Mouse (Mus musculus) erythroblast, adult 5-6 weeks (primary cell): ENCODE results near the gene Atp1a1. TPM values are rescaled to one million over a fixed set of nuclear protein-coding genes. Genes with fewer than 3 reads are reported as not detected.

Experiments
- ATAC-seq: replicated peaks from 2 replicates; pipeline ENCODE4 v1.8.0; 2016; ENCODE audit warnings: moderate number of reproducible peaks, mild to moderate bottlenecking, moderate TSS enrichment, inconsistent platforms; ENCODE audit not compliant: poor library complexity, low FRiP score, severe bottlenecking
- total RNA-seq, 2 experiments: library from RNA; stranded (forward) in 1 of 2; stranded (reverse) in 1 of 2; fragments of 150-400 nt in 1 of 2; fragments of 200-764, 138-1000 nt in 1 of 2; gene quantifications; 2 replicates each; pipeline versions ENCODE4 v1.2.3 to v1.2.4; 2015 to 2017; ENCODE audit warnings: low replicate concordance in 2 of 2

The Atp1a1 gene
- total RNA-seq, 2 experiments from 2014 or later, result 24.4 to 36.5 TPM

GRCm38 (mm10) chr3:101615856-101616255 is 11.4 kb upstream of the Atp1a1 start:
- ATAC-seq, result no peak

DNA sequence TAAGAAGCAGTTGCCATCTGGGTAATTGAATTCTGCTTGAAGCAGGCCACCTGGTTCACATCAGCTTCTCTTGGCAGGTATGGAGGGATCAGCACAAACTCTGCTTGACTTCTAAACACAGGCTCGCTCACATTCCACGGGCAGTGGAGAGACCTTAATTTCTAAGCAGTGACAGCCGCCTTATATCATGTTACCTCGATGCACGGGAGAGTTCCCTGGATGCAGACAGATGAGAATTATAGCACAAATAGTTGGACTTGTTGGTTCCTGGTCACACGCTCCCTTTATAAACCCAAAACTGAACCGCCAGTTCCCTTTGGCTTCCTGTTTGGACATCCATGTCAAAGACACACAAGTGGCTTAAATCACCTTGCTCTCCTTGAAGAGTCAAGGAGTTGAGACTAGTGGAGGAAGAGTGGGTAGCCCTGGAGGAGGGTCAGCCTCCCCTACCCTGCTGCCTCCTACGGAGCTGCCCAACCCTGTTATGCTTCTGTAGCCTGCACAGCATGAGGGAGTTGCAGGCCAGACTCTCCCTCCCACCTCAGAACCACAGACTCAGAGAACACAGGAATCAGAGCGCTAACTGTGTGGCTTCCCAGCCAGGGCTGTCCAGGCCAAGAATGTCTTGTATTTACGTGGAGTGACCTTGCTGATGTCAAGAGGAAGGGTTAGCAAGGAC is 7.5 kb upstream of the Atp1a1 start:
- ATAC-seq, result no peak

GRCm38 (mm10) chr3:101611012-101611812 is 6.7 kb upstream of the Atp1a1 start:
- ATAC-seq, result no peak

DNA sequence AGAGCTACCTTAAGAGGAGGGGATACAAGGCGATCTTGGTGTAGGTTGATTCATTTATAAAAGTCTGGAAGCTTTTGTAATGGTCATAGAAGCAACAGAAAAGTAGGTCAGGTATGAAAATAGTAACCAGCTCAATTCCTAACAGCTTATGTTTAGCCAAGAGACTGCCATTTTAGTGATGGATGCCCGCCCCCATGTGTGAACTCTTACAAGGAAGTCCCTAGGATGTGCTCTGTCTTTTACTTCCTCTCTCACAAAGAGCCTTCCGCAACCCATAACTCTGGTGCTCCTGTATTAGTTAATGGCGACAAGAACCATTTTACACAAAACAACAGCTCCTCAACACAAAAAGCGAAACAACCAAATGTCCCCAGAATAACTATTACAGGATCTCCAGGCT is 4.8 kb upstream of the Atp1a1 start:
- ATAC-seq, result no peak

- no peak for ATAC-seq
Observed at GRCm38 (mm10) chr3:101606861-101607455, 2.5 kb upstream of the Atp1a1 start.

DNA sequence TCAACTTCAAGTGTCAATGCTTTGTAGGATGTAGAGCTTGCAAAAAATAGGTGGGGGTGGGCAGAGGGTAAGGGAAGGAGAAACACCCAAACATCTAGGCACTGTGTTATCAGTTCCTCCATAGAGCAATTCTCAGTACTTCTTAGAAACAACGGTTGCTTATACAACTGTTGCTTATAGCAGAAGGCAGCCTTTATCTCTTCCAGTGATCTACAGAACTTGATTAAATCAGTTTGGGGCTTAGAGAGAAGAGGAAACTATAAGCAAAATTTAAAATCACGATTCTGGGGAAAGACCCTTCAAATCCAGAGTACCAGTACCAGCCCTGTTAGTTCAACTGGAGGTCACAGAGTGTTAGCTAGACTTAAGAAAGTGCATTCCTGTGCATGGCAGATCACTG is 1.2 kb upstream of the Atp1a1 start:
- no peak for ATAC-seq

DNA sequence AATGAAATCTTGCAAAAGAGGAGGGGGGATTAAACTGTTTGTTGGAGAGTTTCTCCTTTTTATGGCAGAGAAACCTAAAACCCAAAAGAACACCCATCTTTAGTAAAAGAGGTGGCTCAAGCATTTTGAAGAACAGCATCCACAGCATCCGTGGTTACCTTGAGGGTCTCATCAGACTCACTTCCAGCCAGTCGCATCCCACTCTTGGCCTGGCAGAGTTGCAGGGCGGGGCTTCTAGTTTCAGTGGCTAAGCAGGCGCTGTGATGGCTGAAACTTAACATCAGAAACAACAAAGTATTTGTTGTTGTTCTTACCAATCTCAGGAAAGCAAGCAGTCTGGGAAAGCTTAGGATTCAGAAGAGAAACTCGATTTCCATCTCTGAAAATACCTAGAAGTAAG is 807 bp upstream of the Atp1a1 start:
- ATAC-seq, result no peak

DNA sequence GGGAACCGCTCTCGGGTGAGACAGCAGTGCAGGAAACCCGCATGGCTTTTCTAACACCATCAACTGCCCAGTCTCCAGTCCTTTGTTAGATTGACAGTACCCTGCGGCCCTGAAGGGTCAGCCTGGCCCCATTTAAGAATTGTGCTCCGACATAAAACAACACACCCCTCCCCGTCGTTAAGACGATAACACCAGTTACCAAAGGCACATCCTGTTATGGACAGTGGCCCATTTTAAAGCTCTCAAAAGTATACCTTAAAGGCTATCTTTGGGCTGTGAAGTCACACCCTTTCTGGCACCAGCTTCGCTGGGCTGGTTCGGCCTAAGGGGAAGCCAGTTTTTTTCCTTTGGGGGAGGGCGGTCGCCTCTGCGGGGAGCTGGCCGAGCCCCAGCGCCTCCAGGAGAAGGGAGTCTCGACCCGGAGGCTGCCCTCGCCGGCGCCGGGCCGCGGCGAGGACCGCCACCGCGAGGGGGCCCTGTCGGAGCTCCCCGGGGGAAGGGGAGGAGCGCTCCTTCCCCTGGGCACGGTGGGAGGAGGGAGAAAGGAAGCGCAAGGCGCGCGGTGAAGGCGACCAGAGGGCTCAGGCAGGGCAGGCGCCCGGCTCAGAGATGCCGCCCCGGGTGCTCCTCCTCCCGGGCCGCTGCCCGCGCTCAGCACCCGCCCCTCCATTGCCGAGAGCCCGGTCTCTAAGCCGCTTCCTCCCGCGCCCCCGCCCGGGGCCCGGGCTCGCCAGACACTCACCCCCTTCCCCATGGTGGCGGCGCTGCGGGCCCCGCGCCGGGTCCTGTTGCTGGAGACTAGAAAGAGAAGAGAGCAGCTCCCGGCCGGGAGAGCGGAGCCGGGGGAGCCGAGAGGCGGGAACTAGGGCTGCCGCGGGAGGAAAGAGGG is 579 bp downstream of the Atp1a1 start:
- peak; percentile 78 for ATAC-seq

DNA sequence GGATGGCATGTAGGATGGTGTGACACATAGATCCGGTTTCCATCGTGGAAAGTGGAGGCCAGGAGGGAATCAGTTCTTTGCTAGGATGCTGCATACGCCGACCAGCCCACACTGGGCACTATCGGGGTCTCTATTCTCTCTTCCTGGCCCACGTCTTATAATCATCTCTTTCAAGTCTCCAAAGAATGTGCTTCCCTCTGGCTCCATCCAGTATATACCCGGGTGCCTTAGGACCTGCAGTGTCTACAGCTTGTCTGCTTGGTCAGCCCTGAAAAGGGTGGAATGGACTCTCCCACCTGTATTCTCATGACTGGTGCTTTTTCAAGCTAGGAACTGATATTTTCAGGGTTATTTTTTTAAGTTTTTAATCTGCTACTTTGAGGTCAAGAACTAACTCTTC is 1.3 kb downstream of the Atp1a1 start:
- ATAC-seq, result no peak

DNA sequence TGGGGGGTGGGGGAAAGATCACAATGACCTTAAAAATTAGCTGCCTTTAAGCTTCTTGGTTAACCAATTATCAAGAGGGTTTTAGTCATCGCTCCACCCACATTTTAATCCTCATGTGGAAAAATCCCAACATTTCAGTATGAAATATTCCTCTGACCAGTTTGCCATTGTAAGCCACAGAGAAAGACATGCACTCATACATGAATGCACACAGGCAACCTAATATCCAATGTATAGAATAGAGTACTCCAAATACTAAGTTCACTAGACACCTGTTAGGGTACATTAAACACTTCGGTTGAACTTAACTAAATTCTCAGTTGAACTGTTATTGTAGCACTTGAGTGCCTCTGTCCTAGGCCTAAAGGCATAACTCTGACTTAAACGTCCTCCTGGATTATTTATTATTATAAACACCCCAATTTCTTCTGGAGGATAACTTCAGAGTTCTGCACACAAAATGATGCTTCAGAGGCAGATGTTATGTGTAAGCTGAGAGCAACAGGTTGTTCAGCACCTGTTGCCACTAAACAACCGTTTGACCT is 1.9 kb downstream of the Atp1a1 start:
- ATAC-seq, result no peak

GRCm38 (mm10) chr3:101601687-101602086 is 2.8 kb downstream of the Atp1a1 start:
- no peak for ATAC-seq

GRCm38 (mm10) chr3:101601003-101601525 is 3.4 kb downstream of the Atp1a1 start:
- no peak for ATAC-seq

DNA sequence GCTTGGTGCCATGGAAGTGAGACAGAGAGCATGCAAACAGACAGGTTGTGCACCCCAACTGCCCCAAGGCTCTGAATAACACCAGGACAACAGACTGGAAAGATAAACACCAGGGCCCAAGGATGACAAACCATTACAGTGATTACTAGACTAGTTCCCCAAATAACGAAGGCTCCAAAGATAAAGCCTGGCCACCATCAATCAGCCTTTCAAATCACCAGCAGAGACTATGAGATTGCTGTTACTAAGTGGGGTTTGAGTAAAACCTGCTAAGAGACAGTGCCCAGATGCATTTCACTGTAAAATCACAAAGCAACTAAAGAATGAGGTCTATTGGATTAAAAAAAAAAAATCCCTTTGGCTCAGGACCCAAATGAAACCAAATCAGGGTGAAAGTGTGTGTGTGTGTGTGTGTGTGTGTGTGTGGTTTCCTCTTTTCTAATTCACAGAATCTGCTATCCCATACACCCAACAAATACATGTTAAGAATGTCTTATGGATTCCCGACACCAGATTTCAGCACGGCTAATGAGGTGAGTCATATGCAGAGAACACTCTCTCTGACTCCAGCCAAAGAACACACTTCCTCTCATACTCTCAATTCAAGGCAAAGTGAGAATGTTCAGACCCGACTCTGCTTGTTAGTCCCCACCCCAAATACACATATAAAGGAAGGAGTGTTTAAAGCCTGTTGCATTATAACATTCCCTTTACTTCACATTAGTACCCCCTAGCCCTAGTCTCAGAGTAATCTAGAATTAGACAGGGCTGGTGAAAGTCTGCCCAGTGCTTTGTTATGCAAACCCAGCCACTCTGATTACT is 4.4 kb downstream of the Atp1a1 start:
- no peak for ATAC-seq

GRCm38 (mm10) chr3:101599191-101599919 is 5.1 kb downstream of the Atp1a1 start:
- no peak for ATAC-seq

DNA sequence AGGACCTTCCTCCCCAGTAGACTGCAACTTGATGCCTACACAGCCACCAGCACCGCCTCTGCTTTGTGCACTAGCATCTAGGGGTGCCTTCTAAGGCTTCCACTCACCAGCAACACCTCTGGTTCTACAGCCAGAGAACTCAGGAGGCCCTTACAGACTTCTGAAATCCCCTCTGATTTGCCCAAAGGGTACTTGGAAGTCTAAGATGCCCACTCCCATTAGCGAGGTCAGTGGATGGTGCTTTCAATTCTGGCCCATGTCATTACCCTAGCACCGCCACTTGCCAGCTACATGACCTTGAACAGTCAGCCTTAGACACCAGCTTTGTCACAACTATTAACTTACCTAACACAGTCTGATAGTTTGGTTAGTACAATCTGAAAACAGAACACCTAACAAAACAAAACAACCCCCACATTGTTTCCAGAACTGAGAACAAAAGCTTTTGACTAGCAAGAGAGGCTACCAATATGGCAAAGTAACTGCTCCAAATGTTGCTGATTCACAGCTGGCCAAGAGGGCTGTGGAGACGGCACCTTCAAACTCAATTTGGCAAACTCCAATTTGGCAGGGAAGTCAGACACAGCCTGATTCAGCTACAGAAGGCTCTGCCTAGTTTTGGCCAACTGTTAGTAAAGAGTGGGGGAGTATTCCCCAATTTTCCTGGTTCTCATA is 6.1 kb downstream of the Atp1a1 start:
- no peak for ATAC-seq

GRCm38 (mm10) chr3:101597317-101598096 is 7.0 kb downstream of the Atp1a1 start:
- no peak for ATAC-seq

DNA sequence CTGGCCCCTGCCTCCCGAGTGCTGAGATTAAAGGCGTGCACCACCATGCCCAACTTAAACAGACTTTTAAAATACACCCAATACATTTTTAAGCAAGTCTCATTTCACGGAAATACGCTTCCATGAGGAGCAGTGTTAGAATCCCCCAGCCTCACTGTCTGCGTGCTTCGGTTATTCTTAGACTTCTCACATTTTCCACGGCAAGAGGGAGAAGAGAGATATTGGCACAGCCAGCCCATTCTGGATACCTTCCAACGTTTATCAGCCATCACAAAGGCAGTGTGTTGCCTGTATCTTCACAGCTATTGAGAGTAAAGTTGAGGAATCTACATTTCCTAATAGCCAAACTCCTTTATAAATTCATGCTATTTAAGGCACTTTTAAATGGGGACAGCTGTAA is 7.8 kb downstream of the Atp1a1 start:
- ATAC-seq, result no peak
